Mouse (Mus musculus) kidney, adult 11 months (tissue): Measurements from ENCODE around the gene Aass.

Source experiments
- DNase-seq: peaks from one replicate; pipeline ENCODE4 v3.0.0; 2022

The Aass gene

GRCm38 (mm10) chr6:23048836-23049235, 84.0 kb downstream of the Aass start:
- DNase-seq = no peak

- no peak for DNase-seq
Observed at GRCm38 (mm10) chr6:23028251-23028650, 104.5 kb downstream of the Aass start.
